Mouse (Mus musculus) left cerebral cortex, postnatal 10 days (tissue): ENCODE results near the gene 4930426L09Rik. TPM values are rescaled to one million over a fixed set of nuclear protein-coding genes. Genes with fewer than 3 reads are reported as not detected.

Experiments used
- DNase-seq, 2 experiments: peaks; one replicate each; pipeline ENCODE4 v3.0.0; 2021 to 2022; ENCODE audit warnings: low spot score in 2 of 2, mixed read lengths in 1 of 2; ENCODE audit errors: extremely low spot score in 1 of 2
- intact Hi-C: fragments of 180-260 bp; cut with DNase I; formaldehyde crosslinking; loops from one replicate; pipeline ENCODE4 v1.15.1; 2025
- total RNA-seq, 2 experiments: library from RNA; stranded (reverse); gene quantifications; 2 replicates each; pipeline ENCODE4 v1.2.3; 2021

The 4930426L09Rik gene
- total RNA-seq = under 1 TPM; 0.45 to 0.55 TPM

DNA sequence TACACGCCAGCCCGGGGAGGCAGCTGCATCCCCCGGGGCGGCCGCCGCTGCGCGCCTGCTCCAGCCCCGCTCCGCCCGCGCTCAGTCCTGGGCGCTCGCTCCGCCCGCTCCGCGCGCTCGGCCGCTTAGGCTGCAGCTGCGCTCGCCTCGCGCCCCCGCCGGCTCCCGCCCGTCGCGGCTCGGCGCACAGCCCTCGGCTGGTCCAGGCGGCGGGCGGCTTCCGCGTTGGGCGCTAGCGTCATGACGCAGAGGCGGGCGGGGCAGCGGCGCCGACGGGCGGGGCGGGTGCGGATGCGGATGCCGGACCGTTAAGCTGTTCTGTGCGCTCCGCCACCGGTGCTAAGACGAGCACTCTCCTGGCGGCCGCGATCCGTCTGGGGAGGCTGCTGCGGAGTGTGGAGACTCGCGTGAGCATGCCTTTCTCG lies at the start of gene 4930426L09Rik, which contains the start of gene Pip4k2a:
Gene 4930426L09Rik (plus strand): TSS at position 290 of the 425 bp plus-strand sequence.
Gene Pip4k2a (minus strand): TSS at position 73 of the 425 bp plus-strand sequence.
- intact Hi-C loops = loop anchor here (5.0 to 10.0 kb wide), 3 partner anchors 83 to 323 kb away; partner anchors contain the start of genes Bmi1 and Commd3
- peak; percentile 87 to 96 for DNase-seq

- DNase-seq = no peak
- intact Hi-C loops = no loop called here
Observed at GRCm38 (mm10) chr2:18948741-18949140, 49.4 kb upstream of the 4930426L09Rik start.

GRCm38 (mm10) chr2:18950758-18951157 lies 47.4 kb upstream of the 4930426L09Rik start:
- intact Hi-C loops = no loop called here
- no peak for DNase-seq

- intact Hi-C loops = no loop called here
- peak in 1 of 2 experiments; percentile 48 for DNase-seq
Observed at GRCm38 (mm10) chr2:18952102-18952673, 46.0 kb upstream of the 4930426L09Rik start.

GRCm38 (mm10) chr2:18954422-18954821 lies 43.7 kb upstream of the 4930426L09Rik start:
- no peak for DNase-seq
- intact Hi-C loops = no loop called here

GRCm38 (mm10) chr2:18955022-18955421 lies 43.1 kb upstream of the 4930426L09Rik start:
- DNase-seq = no peak
- intact Hi-C loops = no loop called here

- no peak for DNase-seq
- intact Hi-C loops = no loop called here
Observed at GRCm38 (mm10) chr2:18955671-18956070, 42.5 kb upstream of the 4930426L09Rik start.

DNA sequence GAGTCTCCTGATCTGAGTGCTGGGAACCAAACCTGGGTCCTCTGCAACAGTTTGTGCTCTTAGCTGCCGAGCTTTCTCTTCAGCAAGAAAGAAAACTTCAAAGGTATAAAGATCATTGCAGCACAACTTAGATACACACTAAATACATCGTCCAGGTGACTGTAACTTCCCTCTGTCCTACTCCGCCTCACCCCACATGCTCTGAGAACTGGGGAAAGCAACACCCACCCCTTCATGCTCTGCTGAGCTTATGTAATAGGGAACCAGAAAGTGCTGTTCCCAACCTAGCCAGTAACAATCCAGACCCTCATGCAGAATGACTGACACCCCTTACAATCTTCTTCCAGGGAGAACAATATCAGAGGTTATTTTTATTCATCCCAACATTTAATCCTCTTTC lies 41.7 kb upstream of the 4930426L09Rik start:
- intact Hi-C loops = no loop called here
- no peak for DNase-seq

DNA sequence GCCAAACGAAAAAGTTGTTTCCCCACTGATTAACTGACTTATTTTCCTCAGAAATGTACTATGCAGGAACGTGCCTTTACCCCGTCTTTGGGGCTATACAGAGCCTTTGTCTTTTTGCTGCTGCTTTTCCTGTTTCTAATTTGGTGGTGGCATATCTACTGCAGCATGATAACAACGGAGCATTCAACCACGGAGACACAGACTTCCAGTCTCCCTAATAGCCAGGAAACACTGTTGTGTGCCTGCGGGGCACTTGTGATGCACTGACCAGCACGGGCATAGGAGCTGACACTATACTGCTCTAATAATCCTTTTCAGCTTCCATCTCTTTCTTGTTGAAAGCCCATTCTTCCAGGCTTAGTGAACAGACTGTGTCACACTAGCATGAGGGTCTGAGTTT lies 41.2 kb upstream of the 4930426L09Rik start:
- intact Hi-C loops = no loop called here
- DNase-seq = no peak

GRCm38 (mm10) chr2:18957459-18957858 lies 40.7 kb upstream of the 4930426L09Rik start:
- no peak for DNase-seq
- intact Hi-C loops = no loop called here

- no peak for DNase-seq
- intact Hi-C loops = no loop called here
Observed at GRCm38 (mm10) chr2:18958044-18958443, 40.1 kb upstream of the 4930426L09Rik start.

DNA sequence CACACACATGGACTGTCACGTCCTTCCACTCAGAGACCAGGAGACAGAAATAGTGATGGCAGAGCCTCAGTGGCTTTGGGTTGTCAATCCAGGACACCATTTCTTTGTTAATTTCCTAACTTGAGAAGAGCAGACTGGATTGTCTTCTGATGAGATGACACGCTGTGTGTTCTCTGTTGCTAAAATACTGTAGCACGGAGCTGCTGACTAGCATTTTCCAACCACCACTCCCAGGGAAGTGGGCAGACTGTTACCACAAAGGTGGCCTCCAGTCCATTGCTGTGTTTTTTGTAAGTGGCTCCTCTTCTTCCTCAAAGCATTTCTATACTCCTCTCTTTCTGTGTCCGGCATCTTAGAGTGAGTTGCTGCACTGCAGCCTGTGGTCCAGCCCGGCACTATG lies 39.6 kb upstream of the 4930426L09Rik start:
- no peak for DNase-seq
- intact Hi-C loops = no loop called here

DNA sequence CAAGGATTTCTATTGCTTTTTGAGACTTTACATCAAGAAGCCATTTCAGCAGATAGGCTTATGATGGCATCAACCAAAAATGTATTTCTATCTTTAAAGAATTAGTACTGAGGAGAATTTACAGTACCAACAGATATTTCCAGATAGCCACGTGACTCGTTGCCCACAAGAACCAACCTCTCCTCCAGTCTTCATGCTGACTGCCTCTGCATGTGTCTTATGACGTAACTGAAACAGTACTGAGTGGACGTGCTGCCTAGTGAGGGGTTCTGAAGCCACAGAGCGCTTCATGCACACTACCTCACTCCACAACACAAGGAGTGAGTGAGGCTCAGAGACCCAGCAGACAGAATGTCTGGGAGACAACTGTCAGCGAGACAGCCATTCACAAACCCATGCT lies 39.1 kb upstream of the 4930426L09Rik start:
- no peak for DNase-seq
- intact Hi-C loops = no loop called here

DNA sequence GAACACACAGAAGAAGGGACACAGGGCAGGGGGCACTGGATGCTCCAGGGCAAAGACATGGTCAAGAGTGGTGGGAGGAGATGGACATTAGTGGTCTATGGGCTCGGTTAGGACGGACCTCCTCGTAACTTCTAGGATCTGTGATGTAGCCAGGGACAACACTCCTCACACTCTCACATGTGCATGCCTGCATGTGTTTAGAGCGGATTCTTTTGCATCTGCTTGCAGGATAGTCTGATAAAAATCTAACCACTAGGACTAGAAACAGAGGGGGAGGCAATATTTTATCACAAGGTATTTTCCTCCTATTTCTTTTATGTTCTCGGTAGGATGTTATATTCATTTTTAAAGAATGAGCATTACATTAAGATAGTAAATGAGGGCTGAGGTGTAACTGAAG lies 38.6 kb upstream of the 4930426L09Rik start:
- no peak for DNase-seq
- intact Hi-C loops = no loop called here

GRCm38 (mm10) chr2:18960376-18960973 lies 37.7 kb upstream of the 4930426L09Rik start:
- DNase-seq = no peak
- intact Hi-C loops = no loop called here

- DNase-seq = no peak
- intact Hi-C loops = no loop called here
Observed at GRCm38 (mm10) chr2:18962502-18962901, 35.6 kb upstream of the 4930426L09Rik start.

- intact Hi-C loops = no loop called here
- DNase-seq = no peak
Observed at GRCm38 (mm10) chr2:18963286-18964040, 34.7 kb upstream of the 4930426L09Rik start.

- intact Hi-C loops = no loop called here
- no peak for DNase-seq
Observed at GRCm38 (mm10) chr2:18965108-18965507, 33.0 kb upstream of the 4930426L09Rik start.

- intact Hi-C loops = no loop called here
- DNase-seq = no peak
Observed at GRCm38 (mm10) chr2:18965950-18966349, 32.2 kb upstream of the 4930426L09Rik start.

DNA sequence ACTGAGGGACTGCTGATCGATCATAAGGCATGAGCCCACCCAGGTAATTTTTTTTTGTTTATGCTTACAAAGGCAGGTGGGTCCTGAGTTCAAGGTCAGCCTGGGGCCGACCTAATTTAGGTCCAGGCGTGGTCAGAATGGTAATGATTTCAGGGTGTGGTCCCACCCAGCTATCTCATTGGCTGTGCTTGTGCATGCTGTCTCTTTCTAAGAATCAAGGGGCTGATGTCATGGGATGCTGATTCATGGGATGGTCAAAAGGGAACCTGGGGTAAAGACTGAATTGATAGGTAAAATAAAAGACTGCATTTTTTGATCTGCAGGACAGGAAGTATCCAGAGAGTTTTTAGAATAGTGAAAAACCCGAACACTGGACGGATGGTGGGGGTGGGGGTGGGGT lies 31.6 kb upstream of the 4930426L09Rik start:
- intact Hi-C loops = no loop called here
- no peak for DNase-seq
